Mouse (Mus musculus): ENCODE data around the gene 4921524J17Rik. TPM values are rescaled to one million over a fixed set of nuclear protein-coding genes. Genes with fewer than 3 reads are reported as not detected.
A peak's percentile ranks its signal among the peaks of the same experiment; 100 is the strongest.

The 4921524J17Rik gene
- 42.8 and 46.6 TPM in 2 replicates for polyA plus RNA-seq (2016; fragmentation: Nextera tagmentation; extraction: Ambion mirVana)

- H3K4me2 ChIP-seq (replicated peaks) = peak within 1 kb of the TSS; percentile 55
- peaks cover 24% of the 10 kb centered on the region for H3K4me1 ChIP-seq
- no peaks in the 10 kb centered on the region for H3K27me3 ChIP-seq
- H3K36me3 ChIP-seq = no peaks in the 10 kb centered on the region
- peak; percentile 100 for ATAC-seq (ENCODE audit: low FRiP score)
- H3K27ac ChIP-seq = peak within 1 kb of the TSS; percentile 95
- peak within 1 kb of the TSS; percentile 88 for H3K9ac ChIP-seq
- peak within 1 kb of the TSS; percentile 81 for H3K4me3 ChIP-seq
- H3K9me3 ChIP-seq (replicated peaks) = no peaks in the 10 kb centered on the region
- WGBS = under 1% methylated on average over 63 of the region's 85 CpGs
Observed at GRCm38 (mm10) chr8:85432168-85433016, at the start of gene 4921524J17Rik. TSS of gene 4921524J17Rik (minus strand) at chr8:85432833.

GRCm38 (mm10) chr8:85482427-85482826, 49.8 kb upstream of the 4921524J17Rik start:
- no peaks in the 10 kb centered on the region; the same call in 1 of the 2 replicates for H3K4me1 ChIP-seq
- ATAC-seq (ENCODE audit: low FRiP score) = no peak
- H3K36me3 ChIP-seq = no peaks in the 10 kb centered on the region
- no peak overlapping the region for H3K27ac ChIP-seq
- H3K27me3 ChIP-seq = no peaks in the 10 kb centered on the region
- no peak overlapping the region for H3K9ac ChIP-seq
- no peak overlapping the region for H3K4me3 ChIP-seq
- 59% methylated on average over 6 of the region's 6 CpGs for WGBS
- no peak overlapping the region for H3K4me2 ChIP-seq (replicated peaks)
- H3K9me3 ChIP-seq (replicated peaks) = no peaks in the 10 kb centered on the region

- WGBS = 33% methylated on average over 10 of the region's 10 CpGs
- Histone ChIP-seq H3K4me2 (replicated peaks) (peak overlapping the region; percentile 15; the same call in 1 of the 2 replicates), H3K4me1 (no peaks in the 10 kb centered on the region; the same call in 1 of the 2 replicates), H3K27ac (no peak overlapping the region), H3K27me3 (no peaks in the 10 kb centered on the region), H3K9me3 (replicated peaks) (no peaks in the 10 kb centered on the region), H3K9ac (no peak overlapping the region), H3K4me3 (no peak overlapping the region), H3K36me3 (no peaks in the 10 kb centered on the region)
- no peak for ATAC-seq (ENCODE audit: low FRiP score)
Observed at GRCm38 (mm10) chr8:85481900-85482299, 49.3 kb upstream of the 4921524J17Rik start.

- Histone ChIP-seq H3K27ac (no peak overlapping the region), H3K4me2 (replicated peaks) (no peak overlapping the region), H3K27me3 (no peaks in the 10 kb centered on the region), H3K4me1 (no peaks in the 10 kb centered on the region; the same call in 1 of the 2 replicates), H3K9me3 (replicated peaks) (0 out of 2 replicates have a peak, but pooled peaks cover 3% of the 10 kb centered on the region), H3K36me3 (no peaks in the 10 kb centered on the region), H3K9ac (no peak overlapping the region), H3K4me3 (no peak overlapping the region)
- 82% methylated on average over 2 of the region's 2 CpGs for WGBS
- ATAC-seq (ENCODE audit: low FRiP score) = no peak
Observed at GRCm38 (mm10) chr8:85479710-85480109, 47.1 kb upstream of the 4921524J17Rik start.

GRCm38 (mm10) chr8:85478397-85478796, 45.8 kb upstream of the 4921524J17Rik start:
- H3K9me3 ChIP-seq (replicated peaks) = 0 out of 2 replicates have a peak, but pooled peaks cover 3% of the 10 kb centered on the region
- H3K27me3 ChIP-seq = no peaks in the 10 kb centered on the region
- no peaks in the 10 kb centered on the region for H3K36me3 ChIP-seq
- no peaks in the 10 kb centered on the region; the same call in 1 of the 2 replicates for H3K4me1 ChIP-seq
- H3K27ac ChIP-seq = no peak overlapping the region
- no peak for ATAC-seq (ENCODE audit: low FRiP score)
- H3K4me3 ChIP-seq = no peak overlapping the region
- H3K9ac ChIP-seq = no peak overlapping the region
- WGBS = 92% methylated on average over 2 of the region's 2 CpGs
- no peak overlapping the region for H3K4me2 ChIP-seq (replicated peaks)

- WGBS = 72% methylated on average over 4 of the region's 4 CpGs
- no peak overlapping the region for H3K4me3 ChIP-seq
Observed at GRCm38 (mm10) chr8:85476970-85477545, 44.4 kb upstream of the 4921524J17Rik start.

GRCm38 (mm10) chr8:85474924-85475323, 42.3 kb upstream of the 4921524J17Rik start:
- Histone ChIP-seq H3K4me1 (no peaks in the 10 kb centered on the region), H3K4me2 (replicated peaks) (no peak overlapping the region), H3K27me3 (no peaks in the 10 kb centered on the region), H3K9ac (no peak overlapping the region), H3K4me3 (no peak overlapping the region), H3K9me3 (replicated peaks) (0 out of 2 replicates have a peak, but pooled peaks cover 3% of the 10 kb centered on the region), H3K27ac (no peak overlapping the region), H3K36me3 (no peaks in the 10 kb centered on the region)
- WGBS = 79% methylated on average over 3 of the region's 3 CpGs
- no peak for ATAC-seq (ENCODE audit: low FRiP score)

More at GRCm38 (mm10) chr8:85476970-85477545, 44.4 kb upstream of the 4921524J17Rik start:
- H3K27ac ChIP-seq = no peak overlapping the region
- no peak for ATAC-seq (ENCODE audit: low FRiP score)
- H3K27me3 ChIP-seq = no peaks in the 10 kb centered on the region
- H3K36me3 ChIP-seq = no peaks in the 10 kb centered on the region
- no peaks in the 10 kb centered on the region; the same call in 1 of the 2 replicates for H3K4me1 ChIP-seq
- H3K9me3 ChIP-seq (replicated peaks) = 0 out of 2 replicates have a peak, but pooled peaks cover 3% of the 10 kb centered on the region
- no peak overlapping the region for H3K9ac ChIP-seq
- no peak overlapping the region for H3K4me2 ChIP-seq (replicated peaks)

- no peak overlapping the region for H3K27ac ChIP-seq
- H3K9ac ChIP-seq = no peak overlapping the region
- ATAC-seq (ENCODE audit: low FRiP score) = no peak
- H3K27me3 ChIP-seq = no peaks in the 10 kb centered on the region; the same call in 1 of the 2 replicates
- H3K4me2 ChIP-seq (replicated peaks) = no peak overlapping the region
- H3K36me3 ChIP-seq = no peaks in the 10 kb centered on the region
- no peaks in the 10 kb centered on the region for H3K4me1 ChIP-seq
- H3K9me3 ChIP-seq (replicated peaks) = 0 out of 2 replicates have a peak, but pooled peaks cover 3% of the 10 kb centered on the region
- no peak overlapping the region for H3K4me3 ChIP-seq
- 88% methylated on average over 4 of the region's 4 CpGs for WGBS
Observed at GRCm38 (mm10) chr8:85473246-85473645, 40.6 kb upstream of the 4921524J17Rik start.

- Histone ChIP-seq H3K27ac (no peak overlapping the region), H3K4me3 (no peak overlapping the region), H3K27me3 (no peaks in the 10 kb centered on the region; the same call in 1 of the 2 replicates), H3K36me3 (no peaks in the 10 kb centered on the region), H3K4me2 (replicated peaks) (no peak overlapping the region), H3K9ac (no peak overlapping the region), H3K4me1 (no peaks in the 10 kb centered on the region), H3K9me3 (replicated peaks) (0 out of 2 replicates have a peak, but pooled peaks cover 3% of the 10 kb centered on the region)
- 64% methylated on average over 6 of the region's 6 CpGs for WGBS
- ATAC-seq (ENCODE audit: low FRiP score) = no peak
Observed at GRCm38 (mm10) chr8:85472800-85473199, 40.2 kb upstream of the 4921524J17Rik start.

GRCm38 (mm10) chr8:85470753-85471152, 38.1 kb upstream of the 4921524J17Rik start:
- no peak for ATAC-seq (ENCODE audit: low FRiP score)
- H3K9ac ChIP-seq = no peak overlapping the region
- WGBS = 83% methylated on average over 8 of the region's 8 CpGs
- H3K4me2 ChIP-seq (replicated peaks) = no peak overlapping the region
- no peak overlapping the region for H3K4me3 ChIP-seq
- H3K27me3 ChIP-seq = no peaks in the 10 kb centered on the region; the same call in 1 of the 2 replicates
- 0 out of 2 replicates have a peak, but pooled peaks cover under 1% of the 10 kb centered on the region for H3K9me3 ChIP-seq (replicated peaks)
- no peaks in the 10 kb centered on the region for H3K36me3 ChIP-seq
- H3K27ac ChIP-seq = no peak overlapping the region
- H3K4me1 ChIP-seq = no peaks in the 10 kb centered on the region

GRCm38 (mm10) chr8:85466056-85466455, 33.4 kb upstream of the 4921524J17Rik start:
- no peak overlapping the region for H3K4me2 ChIP-seq (replicated peaks)
- WGBS = 85% methylated on average over 4 of the region's 4 CpGs
- no peak overlapping the region for H3K9ac ChIP-seq
- ATAC-seq (ENCODE audit: low FRiP score) = no peak
- H3K27ac ChIP-seq = no peak overlapping the region
- no peaks in the 10 kb centered on the region for H3K4me1 ChIP-seq
- no peak overlapping the region for H3K4me3 ChIP-seq
- no peaks in the 10 kb centered on the region for H3K36me3 ChIP-seq
- H3K9me3 ChIP-seq (replicated peaks) = no peaks in the 10 kb centered on the region
- H3K27me3 ChIP-seq = no peaks in the 10 kb centered on the region; the same call in 1 of the 2 replicates

GRCm38 (mm10) chr8:85464316-85464715, 31.7 kb upstream of the 4921524J17Rik start:
- no peaks in the 10 kb centered on the region; the same call in 1 of the 2 replicates for H3K27me3 ChIP-seq
- H3K36me3 ChIP-seq = no peaks in the 10 kb centered on the region
- ATAC-seq (ENCODE audit: low FRiP score) = no peak
- H3K9me3 ChIP-seq (replicated peaks) = no peaks in the 10 kb centered on the region
- no peak overlapping the region for H3K27ac ChIP-seq
- H3K4me3 ChIP-seq = no peak overlapping the region
- H3K9ac ChIP-seq = no peak overlapping the region
- H3K4me2 ChIP-seq (replicated peaks) = no peak overlapping the region
- H3K4me1 ChIP-seq = no peaks in the 10 kb centered on the region
